Mouse (Mus musculus) thymus, postnatal 25 days (tissue): ENCODE results near the gene Gadd45gip1.

Experiments used
- DNase-seq: peaks from one replicate; pipeline ENCODE4 v3.0.0; 2022

Gene Gadd45gip1

DNA sequence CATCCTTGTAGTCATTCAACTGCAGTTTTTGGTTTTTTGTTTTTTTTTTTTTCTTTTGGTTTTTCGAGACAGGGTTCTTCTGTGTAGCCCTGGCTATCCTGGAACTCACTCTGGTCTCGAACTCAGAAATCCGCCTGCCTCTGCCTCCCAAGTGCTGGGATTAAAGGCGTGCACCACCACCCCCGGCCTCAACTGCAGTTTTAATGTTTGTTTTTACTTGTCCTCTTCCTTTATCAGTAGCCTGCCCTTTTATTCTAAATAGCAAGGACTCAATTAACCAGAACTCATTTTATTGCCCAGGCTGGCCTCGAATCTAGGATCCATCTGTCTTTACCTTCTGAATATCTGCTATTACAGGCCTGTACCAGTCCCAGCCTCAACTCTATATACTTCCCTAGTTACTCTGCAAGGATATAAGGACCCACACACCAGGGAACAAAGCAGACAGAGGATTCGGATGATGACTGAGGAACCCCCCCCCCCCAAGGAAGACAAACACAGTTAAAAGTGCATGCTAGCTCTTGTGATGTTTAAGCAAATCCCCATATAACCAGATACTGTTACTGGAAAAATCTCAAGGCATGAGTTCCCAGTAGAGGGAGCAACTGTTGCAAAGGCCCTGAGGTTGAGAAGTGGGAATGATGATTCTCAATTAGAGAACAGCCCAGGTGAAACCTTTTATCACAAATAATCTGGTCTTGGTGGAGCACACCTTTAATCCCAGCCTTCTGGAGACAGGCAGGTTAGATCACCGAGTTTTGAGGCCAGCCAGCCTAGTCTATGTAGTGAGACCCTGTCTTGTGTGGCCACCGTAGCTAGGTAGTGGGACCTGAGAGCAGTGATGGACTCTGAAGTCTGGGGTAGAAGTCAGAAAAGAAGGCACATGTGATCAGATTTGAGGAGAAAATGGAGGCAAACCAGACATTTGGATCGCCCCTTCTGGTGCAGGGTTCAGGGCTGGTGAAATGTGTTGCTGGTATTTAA is 1.7 kb downstream of the Gadd45gip1 start:
- DNase-seq: no peak

- DNase-seq: no peak
Observed at GRCm38 (mm10) chr8:84834002-84834865, 2.9 kb downstream of the Gadd45gip1 start.

DNA sequence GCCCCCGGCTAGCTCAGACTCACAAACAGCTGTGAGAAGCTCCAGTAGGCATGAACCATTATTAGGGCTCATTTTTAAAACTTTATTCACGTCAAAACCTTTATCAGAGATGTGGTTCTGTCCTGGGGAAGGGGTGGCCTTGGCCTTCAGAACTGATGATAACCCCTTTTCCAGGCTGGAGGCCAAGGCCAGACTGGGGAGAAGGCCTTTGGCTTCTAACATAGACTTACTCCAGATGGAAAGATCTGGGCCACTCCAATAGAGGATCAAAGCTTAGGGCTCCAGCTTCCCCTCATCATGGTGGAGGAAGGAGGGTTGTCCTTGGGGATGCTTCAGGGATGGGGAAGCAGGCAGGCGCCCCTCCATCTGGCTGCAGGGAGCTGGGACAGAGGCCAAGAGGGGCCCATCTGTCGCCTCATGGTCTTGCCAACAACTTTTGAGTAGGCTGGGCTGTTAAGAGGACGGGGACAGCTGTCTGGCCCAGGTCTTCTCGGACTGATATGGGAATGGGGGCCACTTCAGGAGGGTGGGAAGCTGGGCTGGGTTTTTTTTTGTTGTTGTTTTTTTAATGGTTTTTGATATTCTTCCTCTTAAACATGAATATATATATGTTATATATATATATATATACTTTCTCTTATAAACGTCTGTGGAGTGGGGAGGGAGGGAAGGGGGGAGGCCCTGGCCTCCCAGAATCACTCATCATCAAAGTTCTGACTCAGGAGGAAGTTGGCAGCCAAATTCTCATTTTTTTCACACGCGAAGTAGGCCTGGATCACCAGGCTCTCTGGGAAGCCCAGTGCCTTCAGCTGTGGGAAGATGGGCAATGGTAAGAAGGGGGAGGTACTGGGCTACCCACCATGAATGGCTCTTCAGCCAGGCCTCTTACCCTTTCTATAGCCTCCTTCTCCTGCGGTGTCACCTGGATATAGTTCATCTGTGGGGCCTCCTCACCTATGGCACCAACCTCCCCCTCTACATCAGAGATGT is 3.8 kb downstream of the Gadd45gip1 start:
- no peak for DNase-seq

- DNase-seq: no peak
Observed at GRCm38 (mm10) chr8:84837149-84837911, 6.0 kb downstream of the Gadd45gip1 start.

GRCm38 (mm10) chr8:84837912-84838470 is 6.7 kb downstream of the Gadd45gip1 start:
- DNase-seq: no peak

DNA sequence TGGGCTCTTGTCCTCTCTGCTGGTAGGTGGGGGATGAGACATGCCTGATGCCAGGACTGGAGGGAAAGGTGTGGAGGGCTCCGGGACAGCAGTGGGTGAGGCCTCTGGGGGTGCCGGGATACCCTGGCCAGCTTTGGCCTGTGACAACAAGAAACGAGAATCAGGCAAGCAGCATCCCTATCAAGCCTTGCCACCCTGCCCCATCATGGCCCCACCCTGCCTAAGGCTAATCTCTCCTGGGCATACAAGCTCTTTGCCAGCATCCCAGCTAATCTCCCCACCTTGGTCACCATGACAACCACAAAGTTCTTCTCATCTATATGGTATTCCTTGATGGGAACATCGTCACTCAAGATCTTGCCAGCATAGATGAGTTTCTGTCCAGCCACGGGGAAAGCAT is 7.2 kb downstream of the Gadd45gip1 start:
- no peak for DNase-seq

DNA sequence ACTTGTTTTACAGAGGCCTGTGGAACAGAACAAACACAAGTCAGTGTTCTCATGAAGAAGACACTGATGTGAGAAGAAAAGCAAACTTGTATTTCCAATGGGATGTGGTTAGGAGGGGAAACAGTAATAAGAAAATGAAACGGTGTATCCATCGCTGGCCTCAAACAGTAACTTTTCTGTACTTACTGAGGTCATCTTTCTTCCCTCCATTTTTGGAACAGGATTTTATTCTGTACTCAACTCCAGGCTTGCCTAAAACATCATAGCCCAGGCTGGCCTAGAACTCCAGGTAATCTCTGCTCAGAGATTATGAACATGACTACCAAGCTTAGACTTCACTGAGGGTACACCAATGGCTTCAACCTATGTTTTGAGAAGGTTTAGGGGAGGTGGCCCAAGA is 8.1 kb downstream of the Gadd45gip1 start:
- DNase-seq: no peak

GRCm38 (mm10) chr8:84839875-84840247 is 8.5 kb downstream of the Gadd45gip1 start:
- no peak for DNase-seq

GRCm38 (mm10) chr8:84840248-84840999 is 9.1 kb downstream of the Gadd45gip1 start, which contains the start of gene Rad23a:
Gene Rad23a, minus strand, starts transcription at chr8:84840665.
- DNase-seq: peak; percentile 89

DNA sequence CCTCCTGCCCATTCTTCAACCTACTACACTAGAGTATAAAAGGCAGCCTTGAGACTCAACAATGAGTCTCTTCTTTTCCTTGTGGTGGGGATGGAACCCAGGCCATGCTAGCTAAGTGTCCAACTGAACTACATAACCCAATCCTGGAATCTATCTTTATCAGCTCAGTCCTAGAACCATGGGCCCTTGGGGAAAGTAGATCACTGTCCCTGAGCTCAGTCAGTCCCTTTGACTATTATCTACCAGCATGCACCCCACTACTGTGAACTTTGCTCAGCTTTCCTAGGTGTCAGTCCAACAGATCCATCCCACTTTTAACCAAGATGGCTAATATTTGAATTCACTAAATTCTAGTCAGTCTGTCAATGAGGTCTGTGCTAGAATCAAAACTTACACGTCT is 10.2 kb downstream of the Gadd45gip1 start:
- no peak for DNase-seq

- no peak for DNase-seq
Observed at GRCm38 (mm10) chr8:84844397-84845070, 13.2 kb downstream of the Gadd45gip1 start.

DNA sequence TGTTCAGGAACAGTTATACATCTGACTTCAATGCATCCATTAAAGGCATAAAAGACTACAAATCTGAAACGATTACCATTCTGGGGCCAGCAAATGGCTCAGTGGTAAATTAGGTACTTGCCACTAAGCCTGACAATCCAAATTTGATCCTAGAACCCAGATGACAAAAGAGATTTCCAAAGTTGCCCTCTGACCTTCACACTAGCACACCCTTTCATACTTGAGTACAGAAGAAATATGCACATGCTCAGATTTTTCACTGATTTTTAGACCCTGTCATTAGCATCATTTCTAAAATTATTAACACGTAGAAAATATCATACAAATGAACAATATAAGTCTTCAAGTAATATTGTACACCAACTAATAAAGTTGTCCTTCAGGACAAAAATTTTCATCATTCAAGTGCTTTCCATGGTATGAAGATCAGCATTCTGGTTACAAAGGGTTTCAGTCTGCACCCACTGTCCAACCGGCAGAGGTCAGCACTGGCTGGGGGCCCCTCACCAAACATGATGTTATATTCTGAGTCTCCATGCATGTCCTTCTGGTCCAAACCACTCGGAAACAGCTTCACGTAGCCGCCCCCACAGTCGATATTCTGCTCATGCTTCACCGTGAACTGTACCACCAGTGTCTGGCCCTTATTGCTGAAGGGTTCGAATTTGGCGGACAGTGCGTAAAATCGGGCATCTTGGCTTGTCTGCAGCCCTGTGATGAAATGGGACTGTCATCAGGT is 14.2 kb downstream of the Gadd45gip1 start:
- DNase-seq: peak; percentile 19

GRCm38 (mm10) chr8:84846094-84846721 is 14.9 kb downstream of the Gadd45gip1 start:
- no peak for DNase-seq

DNA sequence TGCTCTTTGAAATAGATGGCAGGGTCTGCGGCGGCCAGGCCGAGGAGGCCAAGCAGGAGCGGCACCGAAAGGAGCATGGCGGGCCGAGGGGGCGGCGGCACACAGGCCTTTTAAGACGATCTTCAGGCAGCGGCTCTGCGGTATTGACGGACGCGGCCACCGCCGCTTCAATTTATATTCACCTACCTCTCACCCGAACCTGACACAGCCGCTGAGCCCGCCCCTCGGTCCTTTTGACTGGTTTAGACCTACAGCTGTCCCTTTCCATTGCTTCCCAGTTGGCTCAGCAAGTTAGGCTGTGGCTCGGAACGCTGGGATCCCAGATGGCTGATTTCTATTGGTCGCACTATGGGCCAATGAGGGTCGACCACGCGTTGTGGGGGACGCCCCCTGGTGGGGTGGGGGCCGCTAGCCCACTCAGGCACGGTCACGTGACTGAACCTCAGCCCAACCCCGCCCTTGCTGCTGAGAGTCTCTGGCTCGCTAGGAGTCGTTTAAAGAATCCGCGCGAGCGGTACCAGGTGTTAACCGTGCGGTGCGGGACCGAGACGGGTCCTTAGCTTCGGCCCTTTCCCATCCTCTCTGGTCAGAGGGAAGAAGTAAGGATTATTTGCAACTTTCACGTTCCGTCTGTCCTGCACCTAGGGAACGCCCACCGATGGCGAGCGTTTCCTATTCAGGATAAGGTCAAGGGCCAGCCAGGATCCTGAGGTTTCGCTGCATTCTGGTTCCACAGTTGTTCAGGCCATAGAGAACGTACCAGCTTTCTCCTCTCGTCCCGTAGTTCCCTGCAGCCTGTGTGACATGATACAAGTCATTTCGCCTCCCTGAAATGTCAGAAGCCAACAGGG is 15.6 kb downstream of the Gadd45gip1 start, which contains the start of gene Calr:
Calr (minus strand) TSS at position 213 of the 851 bp plus-strand sequence.
- DNase-seq: peak; percentile 100

DNA sequence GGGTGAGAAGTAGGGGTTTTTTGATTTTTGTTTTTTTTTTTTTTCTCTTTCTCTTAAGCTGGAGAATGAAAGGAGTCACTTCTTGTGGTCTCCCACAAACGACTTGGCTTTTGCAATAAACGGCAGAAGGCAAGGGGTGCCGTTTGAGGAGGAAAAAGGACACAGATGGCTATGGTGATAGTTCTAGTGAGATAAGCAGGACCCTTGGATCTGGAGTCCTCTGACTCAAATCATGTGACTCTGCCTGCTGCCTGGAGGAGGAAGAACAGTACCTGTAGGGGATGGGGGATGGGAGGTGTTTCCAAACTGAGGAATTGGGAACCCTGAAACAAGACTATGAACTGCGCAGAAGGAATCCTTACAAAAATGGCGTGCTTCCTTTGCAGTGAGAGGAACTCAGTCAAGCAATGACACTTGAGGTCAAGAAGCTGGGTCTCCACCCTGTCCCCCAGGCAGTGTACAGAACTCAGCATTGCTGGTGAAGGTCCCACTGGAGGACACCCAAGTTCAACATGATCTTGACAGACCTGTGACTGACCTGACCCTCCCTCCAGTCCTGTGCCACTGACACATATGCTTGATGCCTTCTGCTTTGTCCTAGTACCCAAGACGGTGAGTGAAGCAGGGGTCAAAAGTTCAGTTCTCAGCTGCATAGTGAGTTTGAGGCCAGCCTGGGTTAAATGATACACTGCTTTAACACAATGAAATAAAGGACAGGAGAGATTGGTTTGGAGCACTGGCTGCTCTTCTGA is 16.5 kb downstream of the Gadd45gip1 start:
- peak; percentile 42 for DNase-seq

DNA sequence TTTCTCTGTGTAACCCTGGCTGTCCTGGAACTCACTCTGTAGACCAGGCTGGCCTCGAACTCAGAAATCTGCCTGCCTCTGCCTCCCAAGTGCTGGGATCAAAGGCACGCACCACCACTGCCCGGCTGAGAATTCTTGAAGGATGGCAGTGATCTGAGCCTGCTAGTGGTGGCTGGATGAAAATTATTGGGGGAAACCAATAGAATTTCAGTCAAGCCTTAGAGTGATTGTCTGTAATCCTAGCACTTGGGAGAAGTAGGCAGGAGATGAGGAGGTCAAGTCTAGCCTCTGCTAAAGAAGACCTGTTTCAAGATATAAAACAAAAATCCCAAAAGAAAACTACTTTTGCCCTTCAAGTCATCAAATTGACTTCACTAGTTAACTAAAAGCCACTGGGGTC is 25.1 kb downstream of the Gadd45gip1 start:
- no peak for DNase-seq
